Mouse (Mus musculus): ENCODE measurements around the gene Npepl1.
A peak's percentile ranks its signal among the peaks of the same experiment; 100 is the strongest.

The Npepl1 gene

GRCm38 (mm10) chr2:174109991-174110782 is at the start of gene Npepl1:
Npepl1 (plus strand) TSS chr2:174110349.
- peak; percentile 70 for DNase-seq (ENCODE audit: extremely low read depth, insufficient read length, low spot score)

DNA sequence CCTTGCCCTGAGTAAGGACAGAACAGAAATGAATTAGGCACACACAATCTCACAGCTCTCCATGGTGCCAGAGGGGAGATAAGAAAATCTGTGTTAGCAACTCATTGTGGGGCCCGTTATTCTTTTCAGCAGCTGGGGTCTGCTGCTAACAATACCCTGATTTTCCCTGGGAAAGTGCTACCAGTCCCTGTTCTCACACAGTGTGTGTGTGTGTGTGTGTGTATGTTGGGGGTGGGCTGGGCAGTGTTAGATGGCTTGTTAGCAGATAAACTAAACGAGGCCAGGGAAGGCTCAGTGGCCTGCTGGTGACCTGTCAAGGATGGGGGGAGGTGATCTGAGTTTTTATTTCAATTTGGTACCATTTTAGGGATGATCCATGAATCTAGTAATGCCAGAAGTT is 48.9 kb upstream of the Npepl1 start:
- no peak for DNase-seq (ENCODE audit: extremely low read depth, insufficient read length, low spot score)

- DNase-seq (ENCODE audit: extremely low read depth, insufficient read length, low spot score), result no peak
Measured at GRCm38 (mm10) chr2:174063074-174063473, 47.1 kb upstream of the Npepl1 start.

DNA sequence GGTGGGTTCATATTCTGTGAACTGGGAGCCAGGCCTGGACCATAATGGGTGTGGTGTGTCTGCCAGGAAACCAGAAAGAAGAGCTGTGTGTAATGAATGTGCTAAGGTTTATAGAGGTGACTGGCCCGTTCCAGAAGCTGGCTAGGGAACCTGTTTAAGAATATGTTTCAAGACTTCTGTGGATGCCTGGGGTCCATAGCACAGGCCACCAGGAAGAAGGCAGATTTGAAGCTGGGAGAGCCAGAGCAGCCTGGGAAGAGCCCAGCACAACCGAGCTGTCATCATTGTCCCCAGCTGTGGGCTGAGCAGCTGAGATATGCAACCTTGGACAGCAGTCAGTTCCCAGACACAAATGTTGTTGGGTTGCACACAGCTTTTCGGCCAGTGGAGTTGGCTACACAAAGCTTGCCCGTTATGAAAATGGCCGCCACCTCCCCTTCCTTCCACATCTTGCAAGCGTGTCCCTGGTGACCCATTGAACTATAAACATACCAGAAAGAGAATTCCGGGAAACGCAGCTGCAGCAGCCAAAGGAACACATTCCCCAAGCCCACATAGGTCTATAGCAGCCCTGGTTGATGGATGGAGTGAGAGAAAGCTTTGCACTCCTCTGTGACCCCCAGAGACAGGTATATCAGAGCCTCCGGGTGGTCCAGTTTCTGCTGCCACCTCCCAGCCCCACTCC is 46.5 kb upstream of the Npepl1 start:
- no peak for DNase-seq (ENCODE audit: extremely low read depth, insufficient read length, low spot score)

DNA sequence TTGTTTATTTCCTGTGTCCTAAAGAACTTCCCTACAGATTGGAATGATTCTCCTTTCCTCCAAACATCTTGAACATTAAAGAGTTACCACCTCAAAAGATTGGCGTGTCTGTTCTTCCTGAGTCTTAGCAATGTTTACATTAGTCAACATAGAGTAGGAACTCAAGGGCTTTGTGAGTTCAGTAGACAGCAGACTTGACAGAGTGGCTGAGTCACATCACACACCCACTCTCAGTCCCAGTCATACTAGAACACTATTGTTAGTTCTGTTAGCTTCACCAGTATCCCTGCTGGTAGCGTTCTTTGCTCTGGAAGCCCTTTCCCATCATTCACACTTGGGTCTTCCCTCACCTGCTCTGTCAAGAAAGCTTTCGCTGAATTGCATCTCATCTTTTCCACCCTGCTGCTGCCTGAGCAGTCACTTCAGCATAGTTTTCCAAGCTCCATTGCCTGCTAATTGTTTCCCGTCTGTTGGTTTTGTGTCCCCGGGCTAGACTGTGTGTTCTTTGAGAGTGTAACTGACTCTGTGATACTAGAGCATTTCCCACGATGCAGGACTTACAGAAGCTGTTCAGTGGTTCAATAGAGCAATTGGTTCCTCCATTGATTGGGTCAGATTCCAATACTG is 42.2 kb upstream of the Npepl1 start:
- no peak for DNase-seq (ENCODE audit: extremely low read depth, insufficient read length, low spot score)

DNA sequence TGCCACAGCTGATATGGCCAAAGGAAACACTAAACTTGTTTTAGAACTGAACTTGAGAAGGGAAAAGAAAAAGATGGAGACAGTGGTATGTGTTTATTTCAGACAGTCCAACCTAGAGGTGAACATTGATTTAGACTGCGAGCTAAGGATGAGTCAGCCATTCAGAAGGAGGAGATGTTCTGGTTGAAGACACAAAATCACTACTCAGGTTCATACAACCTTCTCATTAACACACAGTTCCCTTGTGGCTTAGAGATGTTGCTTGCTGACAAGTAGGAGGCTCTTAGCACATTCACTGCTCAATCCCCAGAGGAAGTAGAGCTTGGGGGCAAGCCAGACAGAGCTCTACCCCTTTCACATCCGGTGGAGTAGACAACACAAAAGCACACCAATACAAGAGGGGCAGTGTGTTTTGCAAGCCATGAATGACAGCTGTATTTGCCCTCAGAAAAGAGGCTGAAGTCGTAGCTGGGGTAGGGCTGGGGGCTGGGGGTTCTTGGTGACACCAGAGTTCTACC is 40.6 kb upstream of the Npepl1 start:
- DNase-seq (ENCODE audit: extremely low read depth, insufficient read length, low spot score), result no peak

GRCm38 (mm10) chr2:174071406-174071805 is 38.7 kb upstream of the Npepl1 start:
- DNase-seq (ENCODE audit: extremely low read depth, insufficient read length, low spot score), result peak; percentile 22

GRCm38 (mm10) chr2:174073156-174073790 is 36.9 kb upstream of the Npepl1 start:
- DNase-seq (ENCODE audit: extremely low read depth, insufficient read length, low spot score), result no peak

DNA sequence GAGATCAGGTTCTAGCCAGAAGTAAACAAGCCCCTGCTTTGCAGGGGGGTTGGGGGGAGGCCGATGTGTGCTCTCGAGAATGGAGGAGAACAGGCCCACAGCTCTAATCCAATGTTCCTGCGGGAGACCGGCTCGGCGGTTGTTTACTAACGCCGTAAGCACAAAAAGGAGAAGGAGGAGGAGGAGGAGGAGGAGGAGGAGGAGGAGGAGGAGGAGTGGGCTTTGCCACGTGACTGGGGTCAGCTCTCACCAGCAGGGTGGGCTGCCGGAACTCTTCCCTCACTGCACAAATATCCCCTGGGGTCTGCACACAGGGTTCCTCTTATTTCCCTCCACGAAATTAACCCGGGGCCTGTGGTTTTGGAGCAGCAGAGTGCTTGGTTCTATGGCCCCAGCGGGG is 35.5 kb upstream of the Npepl1 start:
- no peak for DNase-seq (ENCODE audit: extremely low read depth, insufficient read length, low spot score)

DNA sequence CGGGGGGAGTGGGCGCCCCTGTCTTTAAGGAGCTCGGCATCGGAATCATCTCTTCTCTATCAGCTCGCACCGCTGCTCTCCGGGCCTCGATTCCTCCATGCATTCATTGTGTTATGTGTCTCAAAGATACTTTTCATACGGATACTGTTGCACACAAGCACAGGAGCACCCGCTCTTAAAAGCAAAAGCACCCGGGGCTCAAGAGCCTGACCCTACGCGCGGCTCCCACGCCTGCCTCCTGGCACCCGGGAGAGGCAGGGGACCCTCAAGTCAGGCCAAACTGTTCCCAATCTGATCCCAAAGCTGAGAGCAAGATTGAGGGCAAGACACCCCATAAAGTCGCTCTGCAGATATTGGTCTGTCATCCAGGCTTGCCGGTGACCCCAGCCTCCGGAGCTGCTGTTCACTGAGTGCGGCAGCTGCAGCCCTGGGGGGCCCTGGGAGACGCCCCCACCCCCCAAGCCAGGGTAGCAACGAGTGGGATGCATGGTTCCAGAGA is 35.0 kb upstream of the Npepl1 start:
- peak; percentile 16 for DNase-seq (ENCODE audit: extremely low read depth, insufficient read length, low spot score)

- DNase-seq (ENCODE audit: extremely low read depth, insufficient read length, low spot score), result peak; percentile 95
Measured at GRCm38 (mm10) chr2:174075673-174076432, 34.3 kb upstream of the Npepl1 start, which contains the start of gene Stx16. Stx16 (plus strand) TSS chr2:174076308.

GRCm38 (mm10) chr2:174076433-174076824 is 33.7 kb upstream of the Npepl1 start:
- DNase-seq (ENCODE audit: extremely low read depth, insufficient read length, low spot score), result no peak

DNA sequence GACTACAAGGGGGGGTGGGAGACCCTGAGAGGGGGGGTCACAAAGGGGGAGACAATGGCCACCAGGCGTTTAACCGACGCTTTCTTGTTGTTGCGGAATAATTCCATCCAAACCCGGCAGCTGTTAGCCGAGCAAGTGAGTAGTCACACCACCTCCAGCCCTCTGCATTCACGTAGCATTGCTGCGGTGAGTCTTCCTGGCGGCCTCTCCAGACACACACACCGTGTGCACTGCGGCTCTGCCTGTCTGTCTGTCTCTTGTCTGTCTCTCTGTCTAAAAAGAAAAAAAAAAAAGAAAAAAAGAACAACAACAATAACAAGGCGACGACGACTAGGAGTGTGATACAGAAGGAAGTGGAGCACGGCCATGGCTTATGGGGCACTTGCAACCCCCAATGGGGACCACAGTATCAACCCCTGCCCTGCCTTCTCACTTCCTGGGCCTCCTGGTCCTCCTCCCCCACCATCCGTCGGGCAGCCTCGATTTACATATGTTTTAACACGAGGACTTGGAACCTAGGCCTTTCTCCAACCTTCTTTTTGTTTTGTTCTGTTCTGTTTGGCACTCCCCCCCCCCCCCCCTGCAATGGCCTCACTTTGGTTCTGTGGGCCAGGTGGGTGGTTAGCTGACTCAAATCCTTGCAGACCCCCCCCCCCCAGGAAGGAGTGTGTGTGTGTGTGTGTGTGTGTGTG is 33.0 kb upstream of the Npepl1 start:
- peak; percentile 38 for DNase-seq (ENCODE audit: extremely low read depth, insufficient read length, low spot score)

DNA sequence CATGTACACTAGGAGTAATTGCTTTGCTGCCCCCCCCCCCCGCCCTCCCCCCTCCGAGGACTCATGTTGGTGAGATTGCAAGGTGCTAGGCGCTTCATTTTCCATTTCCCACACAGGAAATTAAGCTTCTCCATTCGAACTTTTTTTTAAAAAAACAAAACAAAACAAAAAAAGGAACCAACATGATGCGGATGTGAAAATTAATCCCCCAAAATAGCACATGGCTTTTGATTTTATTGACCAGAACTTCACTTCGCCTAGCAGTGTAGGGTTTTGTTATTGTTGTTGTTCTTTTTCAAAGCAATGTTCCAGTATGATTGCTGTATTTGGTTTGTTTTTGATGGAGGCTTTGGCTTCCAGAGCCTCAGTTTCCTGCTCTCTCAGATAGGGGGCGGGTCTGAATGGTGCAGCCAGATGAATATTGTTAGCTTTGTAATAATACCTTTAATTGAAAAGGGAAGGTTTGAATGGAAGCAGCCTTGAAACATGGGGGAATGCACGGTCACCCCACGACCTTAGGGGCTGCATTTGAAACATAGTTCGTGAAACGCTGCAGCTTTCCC is 32.3 kb upstream of the Npepl1 start:
- DNase-seq (ENCODE audit: extremely low read depth, insufficient read length, low spot score), result no peak

- no peak for DNase-seq (ENCODE audit: extremely low read depth, insufficient read length, low spot score)
Measured at GRCm38 (mm10) chr2:174081833-174082232, 28.3 kb upstream of the Npepl1 start.

GRCm38 (mm10) chr2:174082380-174082918 is 27.7 kb upstream of the Npepl1 start:
- no peak for DNase-seq (ENCODE audit: extremely low read depth, insufficient read length, low spot score)

- DNase-seq (ENCODE audit: extremely low read depth, insufficient read length, low spot score), result no peak
Measured at GRCm38 (mm10) chr2:174095086-174095485, 15.1 kb upstream of the Npepl1 start.

DNA sequence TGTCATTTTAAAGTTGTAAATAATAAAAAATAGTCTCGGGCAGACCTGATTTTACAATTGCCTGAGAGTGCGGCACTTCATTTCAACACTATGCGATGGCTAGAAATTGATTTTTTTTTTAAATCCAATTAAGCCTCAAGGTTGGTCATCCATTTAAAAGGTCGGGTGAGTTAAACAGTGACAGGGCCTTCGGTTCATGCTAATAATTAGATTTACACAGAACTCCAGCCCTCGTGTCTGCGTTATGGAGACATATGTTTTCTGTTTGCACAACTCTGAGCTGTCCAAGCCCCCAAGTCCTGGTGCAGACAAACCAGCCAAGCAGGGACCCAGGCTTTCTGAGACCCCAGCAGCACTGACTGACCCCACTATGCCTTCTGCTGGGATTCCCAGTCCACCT is 7.8 kb upstream of the Npepl1 start:
- no peak for DNase-seq (ENCODE audit: extremely low read depth, insufficient read length, low spot score)

DNA sequence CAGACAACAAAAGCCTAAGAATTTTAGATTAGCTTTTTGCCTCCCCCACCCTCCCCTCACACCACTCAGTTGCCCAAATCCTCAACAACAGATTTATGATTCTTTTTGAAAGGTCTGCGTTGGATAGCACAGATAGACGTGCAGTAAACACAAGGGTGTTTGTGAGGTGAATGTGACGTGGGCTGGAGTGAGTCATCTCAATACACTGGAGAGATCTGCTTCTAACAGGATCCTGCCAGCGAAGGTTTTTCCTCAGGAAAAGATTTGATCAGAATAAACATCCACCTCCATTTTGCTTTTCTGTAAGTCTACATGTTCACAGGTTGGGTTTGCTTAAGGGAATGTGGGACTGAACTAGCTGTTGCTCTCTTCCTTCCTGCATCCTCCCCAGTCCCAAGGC is 6.6 kb upstream of the Npepl1 start:
- DNase-seq (ENCODE audit: extremely low read depth, insufficient read length, low spot score), result no peak

All from 3134 (cell line).